Mouse (Mus musculus): Measurements from ENCODE around the gene Qrich1.

DNA sequence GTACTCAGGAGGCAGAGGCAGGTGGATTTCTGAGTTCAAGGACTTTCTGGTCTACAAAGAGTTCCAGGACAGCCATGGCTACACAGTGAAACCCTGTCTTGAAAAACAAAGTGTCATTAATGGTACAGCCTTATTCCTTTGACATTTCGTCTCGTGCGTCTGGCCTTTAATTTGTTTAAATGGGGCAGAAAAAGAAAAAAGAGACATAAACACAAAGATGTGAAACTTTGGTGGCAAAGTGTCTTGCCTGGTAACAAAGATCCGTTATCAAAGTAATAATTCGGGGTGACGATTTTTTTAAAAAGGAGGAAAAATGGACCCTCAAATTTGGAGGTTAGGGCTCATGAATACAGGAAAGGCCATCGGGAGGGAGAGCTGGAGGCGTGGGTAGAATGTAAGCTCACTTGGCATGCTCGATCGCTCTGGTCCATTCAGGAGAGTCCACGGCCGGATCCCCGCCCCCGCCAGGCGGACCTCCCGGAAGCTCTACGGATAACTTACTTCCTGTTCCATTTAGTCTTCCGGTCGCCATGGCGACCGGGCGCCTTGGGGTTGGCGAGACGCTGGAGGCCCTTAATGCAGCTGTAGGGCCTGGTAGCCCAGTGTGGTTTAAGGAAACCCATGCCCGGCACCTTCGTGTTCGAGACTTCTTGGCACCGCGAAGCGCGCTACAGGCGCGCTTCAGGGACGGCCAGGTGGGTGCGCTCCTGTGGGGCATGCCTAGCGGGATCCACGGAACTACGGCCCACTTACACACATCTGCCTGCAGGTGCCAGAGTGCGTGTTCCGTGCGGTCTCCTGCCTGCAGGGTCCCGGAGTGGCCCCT lies 53.0 kb downstream of the Qrich1 start, which contains the start of gene Dalrd3:
- TF ChIP-seq HCFC1 (IDR thresholded peaks at IDR 0.05; ENCODE audit: borderline replicate concordance, insufficient read depth, low read length) (no peak), MAFK (IDR thresholded peaks at IDR 0.05; ENCODE audit: insufficient read depth, low read depth, low read length) (no peak), ZC3H11A (IDR thresholded peaks at IDR 0.05; ENCODE audit: borderline replicate concordance, low read depth, low read length) (no peak), CHD2 (IDR thresholded peaks at IDR 0.05; ENCODE audit: low read depth, low read length) (no peak)
